Mouse (Mus musculus) left cerebral cortex, adult 6 months (tissue): ENCODE data around the gene Map2k5. TPM values are rescaled to one million over a fixed set of nuclear protein-coding genes. Genes with fewer than 3 reads are reported as not detected.

Experiments used
- long read RNA-seq, 2 experiments: library from polyadenylated mRNA; unstranded; transcript quantifications; one replicate each; pipeline ENCODE4 v2.0.0; 2019 to 2020
- polyA plus RNA-seq: library from polyadenylated mRNA; unstranded; fragments of <200 nt; fragmentation: Nextera tagmentation; gene quantifications from 2 replicates; pipeline ENCODE4 v1.2.3, GENCODE M21; 2021

Gene Map2k5
- polyA plus RNA-seq, result 23.4 and 27.6 TPM in 2 replicates
- long read RNA-seq, experiment 1, transcript Map2k5-201 (22 exons, 2,310 nt), result major isoform, 104 of 221 reads
- long read RNA-seq, experiment 1, partial matches to known transcripts, result 4 of 221 reads
- long read RNA-seq, experiment 1, other reads (novel, unspliced or antisense), result 113 of 221 reads
- long read RNA-seq, experiment 2, transcript Map2k5-201 (22 exons, 2,310 nt), result major isoform, 18 of 36 reads
- long read RNA-seq, experiment 2, partial matches to known transcripts, result 4 of 36 reads
- long read RNA-seq, experiment 2, other reads (novel, unspliced or antisense), result 14 of 36 reads

GRCm38 (mm10) chr9:63377270-63378142 is at the start of gene Map2k5:
Map2k5 (minus strand) TSS chr9:63377902.

GRCm38 (mm10) chr9:63398611-63399462 is 21.1 kb upstream of the Map2k5 start, which contains the start of gene 2300009A05Rik:
2300009A05Rik (minus strand) TSS chr9:63399246.

DNA sequence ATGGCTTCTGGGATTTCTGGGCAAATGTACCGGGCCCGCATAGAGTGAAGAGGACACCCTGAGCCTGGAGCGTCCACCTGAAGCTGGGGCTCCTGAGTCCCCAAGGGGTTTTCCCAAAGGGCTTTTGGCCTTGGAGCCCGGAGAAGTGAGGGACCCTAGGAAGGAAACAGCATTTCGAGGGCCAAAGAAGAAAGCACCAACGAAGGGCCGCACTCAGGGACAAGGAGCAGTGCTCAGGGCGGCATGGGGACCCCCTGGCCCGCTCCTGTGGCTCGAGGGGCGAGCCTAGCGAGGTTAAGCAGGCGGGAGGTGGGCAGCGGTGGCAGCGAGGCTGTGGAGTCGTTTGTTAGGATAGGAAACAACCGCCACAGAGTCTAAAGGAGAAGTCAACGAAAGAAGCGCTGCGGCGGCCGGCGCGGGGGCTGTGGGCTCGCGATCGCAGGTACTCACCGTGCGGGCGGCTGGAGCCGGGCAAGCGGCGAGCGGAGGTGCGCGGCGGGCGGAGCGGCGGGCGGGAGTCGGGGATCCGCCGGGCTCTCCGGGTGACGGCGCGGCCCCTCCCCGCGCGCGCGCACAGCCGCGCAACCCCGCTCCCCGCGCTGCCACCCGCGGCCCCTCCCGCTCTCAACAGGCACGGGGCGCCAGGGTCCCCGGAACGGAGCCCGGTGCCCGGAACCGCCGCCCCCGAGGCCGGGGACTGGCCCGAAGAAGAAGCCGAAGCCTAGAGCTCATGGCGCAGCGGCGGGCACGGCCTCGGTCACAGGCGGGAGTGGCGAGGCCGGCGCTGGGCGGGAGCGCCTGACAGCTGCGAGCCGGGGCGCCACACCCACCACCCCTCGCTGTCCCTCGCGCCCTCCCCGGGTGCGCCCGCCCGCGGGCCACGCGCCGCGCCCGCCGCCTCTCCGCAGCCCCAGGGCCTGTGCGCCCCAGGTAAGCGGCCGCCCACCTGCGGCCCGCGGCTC is 229.0 kb downstream of the Map2k5 start, which contains the start of gene Skor1:
Gene Skor1 (minus strand): TSS at position 552 of the 962 bp plus-strand sequence.

Other genes starting within 250 kb of the Map2k5 start
- not detected in 2 replicates for gene Skor1, start 228.9 kb downstream of the Map2k5 start, polyA plus RNA-seq
- gene 2300009A05Rik, start 21.3 kb upstream of the Map2k5 start, polyA plus RNA-seq, result 27.0 and 72.9 TPM in 2 replicates
- gene Iqch, start 224.6 kb upstream of the Map2k5 start, polyA plus RNA-seq, result 0.07 TPM in 1 of 2 replicates, not detected in the other
- gene Aagab, start 224.8 kb upstream of the Map2k5 start, polyA plus RNA-seq, result 22.0 and 32.9 TPM in 2 replicates